Mouse (Mus musculus): ENCODE results near the gene Olfr1028. TPM values are rescaled to one million over a fixed set of nuclear protein-coding genes. Genes with fewer than 3 reads are reported as not detected.

Olfr1028 gene
- polyA plus RNA-seq, 1 experiment: not detected

- no peaks in the 10 kb centered on the region for H3K36me3 ChIP-seq (ENCODE audit: control insufficient read depth, insufficient read depth, low read length, poor library complexity, severe bottlenecking)
- no peak within 1 kb of the TSS for H3K9ac ChIP-seq (ENCODE audit: low read depth, poor library complexity, severe bottlenecking)
- no peak within 1 kb of the TSS for H3K27ac ChIP-seq (ENCODE audit: insufficient read depth, low read length)
- H3K4me1 ChIP-seq (ENCODE audit: control insufficient read depth, insufficient read depth, low read length): no peaks in the 10 kb centered on the region
- no peaks in the 10 kb centered on the region for H3K9me3 ChIP-seq (replicated peaks; ENCODE audit: control insufficient read depth, insufficient read depth, low read length, poor library complexity, severe bottlenecking)
- H3K4me3 ChIP-seq (ENCODE audit: low read depth, low read length): no peak within 1 kb of the TSS
- H3K27me3 ChIP-seq (ENCODE audit: control insufficient read depth, insufficient read depth, low read length, poor library complexity, severe bottlenecking): no peaks in the 10 kb centered on the region
- no peak for TF ChIP-seq CTCF (IDR thresholded peaks at IDR 0.05; ENCODE audit: low read depth, low read length)
Measured at GRCm38 (mm10) chr2:85978976-85979375, 28.7 kb downstream of the Olfr1028 start, which contains the start of gene Olfr1030. Gene Olfr1030, plus strand, starts transcription at chr2:85979276.

DNA sequence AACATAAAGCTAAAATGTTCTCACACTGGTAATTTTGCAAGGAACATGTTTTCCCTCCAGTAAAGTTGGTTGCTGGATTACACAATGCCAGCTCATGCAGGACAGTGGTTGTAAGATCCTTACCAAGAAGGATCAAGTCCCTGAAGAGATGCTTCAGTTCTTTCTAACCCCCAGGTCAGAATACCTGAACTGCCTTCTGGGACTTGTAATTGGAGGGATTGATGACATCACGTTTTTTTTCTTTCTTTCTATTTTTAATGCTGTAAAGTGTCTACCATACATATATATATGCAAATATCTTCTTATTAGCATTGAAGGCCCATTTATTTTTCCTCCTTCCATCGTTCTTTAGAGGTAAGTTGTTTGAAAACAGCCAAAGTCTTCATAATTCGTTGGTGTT, 39.8 kb downstream of the Olfr1028 start, which contains the start of gene Olfr1031:
TSS of gene Olfr1031 (plus strand) at position 301 of the 400 bp plus-strand sequence.
- Histone ChIP-seq H3K9me3 (replicated peaks; ENCODE audit: control insufficient read depth, insufficient read depth, low read length, poor library complexity, severe bottlenecking) (no peaks in the 10 kb centered on the region), H3K27ac (ENCODE audit: insufficient read depth, low read length) (no peak within 1 kb of the TSS), H3K36me3 (ENCODE audit: control insufficient read depth, insufficient read depth, low read length, poor library complexity, severe bottlenecking) (no peaks in the 10 kb centered on the region), H3K9ac (ENCODE audit: low read depth, poor library complexity, severe bottlenecking) (no peak within 1 kb of the TSS), H3K4me3 (ENCODE audit: low read depth, low read length) (no peak within 1 kb of the TSS), H3K4me1 (ENCODE audit: control insufficient read depth, insufficient read depth, low read length) (no peaks in the 10 kb centered on the region), H3K27me3 (ENCODE audit: control insufficient read depth, insufficient read depth, low read length, poor library complexity, severe bottlenecking) (no peaks in the 10 kb centered on the region)
- TF ChIP-seq POLR2A (IDR thresholded peaks at IDR 0.05; ENCODE audit: insufficient read depth, low read length) (no peak), CTCF (IDR thresholded peaks at IDR 0.05; ENCODE audit: low read depth, low read length) (no peak), EP300 (IDR thresholded peaks at IDR 0.05; ENCODE audit: insufficient read depth, low read depth, low read length) (no peak)

Other genes with a start within 250 kb of the Olfr1028 start
- not detected in 2 replicates for gene Olfr1009, start 235.0 kb upstream of the Olfr1028 start, polyA plus RNA-seq (2011; ENCODE audit: insufficient read depth, insufficient read length, low read depth, missing spikeins)
- not detected in 2 replicates for gene Olfr1012, start 187.7 kb upstream of the Olfr1028 start, polyA plus RNA-seq (2011; ENCODE audit: insufficient read depth, insufficient read length, low read depth, missing spikeins)
- not detected in 2 replicates for gene Olfr1013, start 183.3 kb upstream of the Olfr1028 start, polyA plus RNA-seq (2011; ENCODE audit: insufficient read depth, insufficient read length, low read depth, missing spikeins)
- gene Olfr1014, start 177.7 kb upstream of the Olfr1028 start, polyA plus RNA-seq (2011; ENCODE audit: insufficient read depth, insufficient read length, low read depth, missing spikeins): not detected in 2 replicates
- gene Olfr1015, start 168.4 kb upstream of the Olfr1028 start, polyA plus RNA-seq (2011; ENCODE audit: insufficient read depth, insufficient read length, low read depth, missing spikeins): not detected in 2 replicates
- gene Olfr1016, start 147.9 kb upstream of the Olfr1028 start, polyA plus RNA-seq (2011; ENCODE audit: insufficient read depth, insufficient read length, low read depth, missing spikeins): not detected in 2 replicates
- gene Olfr1018, start 132.0 kb upstream of the Olfr1028 start, polyA plus RNA-seq (2011; ENCODE audit: insufficient read depth, insufficient read length, low read depth, missing spikeins): not detected in 2 replicates
- not detected in 2 replicates for gene Olfr1019, start 105.0 kb upstream of the Olfr1028 start, polyA plus RNA-seq (2011; ENCODE audit: insufficient read depth, insufficient read length, low read depth, missing spikeins)
- not detected in 2 replicates for gene Olfr1020, start 103.4 kb upstream of the Olfr1028 start, polyA plus RNA-seq (2011; ENCODE audit: insufficient read depth, insufficient read length, low read depth, missing spikeins)
- not detected in 2 replicates for gene Olfr1022, start 81.8 kb upstream of the Olfr1028 start, polyA plus RNA-seq (2011; ENCODE audit: insufficient read depth, insufficient read length, low read depth, missing spikeins)
- gene Olfr1023, start 64.8 kb upstream of the Olfr1028 start, polyA plus RNA-seq (2011; ENCODE audit: insufficient read depth, insufficient read length, low read depth, missing spikeins): not detected in 2 replicates
- not detected in 2 replicates for gene Olfr1024, start 45.4 kb upstream of the Olfr1028 start, polyA plus RNA-seq (2011; ENCODE audit: insufficient read depth, insufficient read length, low read depth, missing spikeins)
- not detected in 2 replicates for gene Olfr1025-ps1, start 35.2 kb upstream of the Olfr1028 start, polyA plus RNA-seq (2011; ENCODE audit: insufficient read depth, insufficient read length, low read depth, missing spikeins)
- gene Olfr1026, start 28.9 kb upstream of the Olfr1028 start, polyA plus RNA-seq (2011; ENCODE audit: insufficient read depth, insufficient read length, low read depth, missing spikeins): not detected in 2 replicates
- gene Olfr1029, start 23.5 kb downstream of the Olfr1028 start, polyA plus RNA-seq (2011; ENCODE audit: insufficient read depth, insufficient read length, low read depth, missing spikeins): not detected in 2 replicates
- not detected in 2 replicates for gene Olfr1030, start 28.8 kb downstream of the Olfr1028 start, polyA plus RNA-seq (2011; ENCODE audit: insufficient read depth, insufficient read length, low read depth, missing spikeins)
- gene Olfr1031, start 39.9 kb downstream of the Olfr1028 start, polyA plus RNA-seq (2011; ENCODE audit: insufficient read depth, insufficient read length, low read depth, missing spikeins): not detected in 2 replicates
- not detected in 2 replicates for gene Olfr1032, start 55.1 kb downstream of the Olfr1028 start, polyA plus RNA-seq (2011; ENCODE audit: insufficient read depth, insufficient read length, low read depth, missing spikeins)
- not detected in 2 replicates for gene Olfr1033, start 70.2 kb downstream of the Olfr1028 start, polyA plus RNA-seq (2011; ENCODE audit: insufficient read depth, insufficient read length, low read depth, missing spikeins)
- not detected in 2 replicates for gene Olfr1034, start 95.4 kb downstream of the Olfr1028 start, polyA plus RNA-seq (2011; ENCODE audit: insufficient read depth, insufficient read length, low read depth, missing spikeins)
- not detected in 2 replicates for gene Olfr1036, start 123.6 kb downstream of the Olfr1028 start, polyA plus RNA-seq (2011; ENCODE audit: insufficient read depth, insufficient read length, low read depth, missing spikeins)
- not detected in 2 replicates for gene Olfr1037, start 136.9 kb downstream of the Olfr1028 start, polyA plus RNA-seq (2011; ENCODE audit: insufficient read depth, insufficient read length, low read depth, missing spikeins)
- gene Olfr1039, start 185.5 kb downstream of the Olfr1028 start, polyA plus RNA-seq (2011; ENCODE audit: insufficient read depth, insufficient read length, low read depth, missing spikeins): not detected in 2 replicates
- not detected in 2 replicates for gene Olfr1040, start 196.3 kb downstream of the Olfr1028 start, polyA plus RNA-seq (2011; ENCODE audit: insufficient read depth, insufficient read length, low read depth, missing spikeins)
- gene Olfr1042, start 211.4 kb downstream of the Olfr1028 start, polyA plus RNA-seq (2011; ENCODE audit: insufficient read depth, insufficient read length, low read depth, missing spikeins): not detected in 2 replicates
- not detected in 2 replicates for gene Olfr1043, start 217.1 kb downstream of the Olfr1028 start, polyA plus RNA-seq (2011; ENCODE audit: insufficient read depth, insufficient read length, low read depth, missing spikeins)
- not detected in 2 replicates for gene Olfr1044, start 227.4 kb downstream of the Olfr1028 start, polyA plus RNA-seq (2011; ENCODE audit: insufficient read depth, insufficient read length, low read depth, missing spikeins)
- gene Olfr52, start 235.2 kb downstream of the Olfr1028 start, polyA plus RNA-seq (2011; ENCODE audit: insufficient read depth, insufficient read length, low read depth, missing spikeins): not detected in 2 replicates

Data from ES-Bruce4 (cell line).